Mouse (Mus musculus): ENCODE measurements around the gene Carmil1. TPM values are rescaled to one million over a fixed set of nuclear protein-coding genes. Genes with fewer than 3 reads are reported as not detected.
A peak's percentile ranks its signal among the peaks of the same experiment; 100 is the strongest.

The Carmil1 gene
- total RNA-seq, 1 experiment from 2014 or later: 84.5 TPM

- no peak for DNase-seq
These were observed 243.1 kb downstream of the Carmil1 start for GRCm38 (mm10) chr13:24037502-24037901.

DNA sequence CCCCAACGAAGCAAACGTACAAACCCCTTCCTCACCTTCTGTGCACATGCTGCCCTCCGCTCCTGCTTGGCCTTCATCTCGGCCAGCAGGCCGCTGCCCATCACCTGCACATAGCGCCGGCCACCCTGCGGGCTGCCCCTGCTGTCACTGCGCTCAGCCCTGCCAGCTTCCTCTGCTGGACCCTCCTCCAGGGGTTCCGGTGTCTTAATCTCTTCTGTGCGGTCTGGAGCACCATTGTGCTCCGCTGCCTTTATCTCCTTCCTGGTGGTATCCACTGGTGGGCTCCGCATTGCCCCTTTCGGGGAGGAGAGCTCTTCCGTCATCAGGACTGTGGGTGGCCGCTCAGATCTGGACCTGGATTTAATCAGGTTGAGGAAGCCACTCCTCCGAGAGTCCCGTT lies 244.4 kb downstream of the Carmil1 start:
- DNase-seq: no peak

DNA sequence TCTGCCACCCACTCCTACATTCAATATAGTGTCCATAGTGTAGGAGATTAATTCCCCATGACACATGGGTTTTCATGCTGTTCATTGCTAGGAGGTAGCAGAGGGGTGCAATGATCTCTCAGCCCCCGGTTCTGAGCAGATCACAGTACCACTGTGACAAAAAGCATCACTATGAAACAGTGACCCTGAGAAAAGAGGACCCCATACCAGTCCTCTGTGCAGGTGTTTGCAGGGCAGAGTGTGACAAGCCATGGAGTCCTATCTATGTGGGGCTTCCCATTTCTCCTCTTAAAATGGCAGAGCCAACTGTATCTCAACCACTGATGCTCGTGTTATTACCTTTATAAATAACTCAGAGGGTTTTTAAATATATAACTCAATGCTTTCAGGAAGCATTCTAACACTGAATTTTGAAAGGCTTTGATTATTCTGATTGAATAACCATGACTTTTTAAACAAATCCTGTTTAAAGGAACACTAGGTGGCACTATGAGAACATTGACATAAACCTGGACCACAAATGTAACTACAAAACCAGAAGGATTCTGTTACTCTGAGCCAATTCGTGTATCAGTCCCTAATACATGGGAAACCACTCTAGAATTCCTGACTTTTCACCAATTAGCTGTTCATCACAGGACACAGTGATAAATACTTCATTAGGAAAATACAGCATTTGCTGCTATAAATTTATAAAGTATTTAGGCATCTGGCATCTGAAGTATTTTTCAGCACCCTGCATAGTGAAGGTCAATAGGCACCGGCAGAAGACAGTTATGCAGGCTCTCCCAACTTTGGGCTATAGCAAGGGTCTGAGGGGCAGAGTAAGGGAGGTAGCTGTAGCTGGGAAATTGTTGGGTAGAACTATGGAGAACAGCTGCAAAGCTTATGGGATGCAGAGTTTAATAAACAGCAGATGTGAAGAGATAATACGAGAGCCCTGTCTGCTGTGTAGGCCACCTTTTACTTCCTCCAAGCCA lies 253.1 kb downstream of the Carmil1 start:
- no peak for DNase-seq

DNA sequence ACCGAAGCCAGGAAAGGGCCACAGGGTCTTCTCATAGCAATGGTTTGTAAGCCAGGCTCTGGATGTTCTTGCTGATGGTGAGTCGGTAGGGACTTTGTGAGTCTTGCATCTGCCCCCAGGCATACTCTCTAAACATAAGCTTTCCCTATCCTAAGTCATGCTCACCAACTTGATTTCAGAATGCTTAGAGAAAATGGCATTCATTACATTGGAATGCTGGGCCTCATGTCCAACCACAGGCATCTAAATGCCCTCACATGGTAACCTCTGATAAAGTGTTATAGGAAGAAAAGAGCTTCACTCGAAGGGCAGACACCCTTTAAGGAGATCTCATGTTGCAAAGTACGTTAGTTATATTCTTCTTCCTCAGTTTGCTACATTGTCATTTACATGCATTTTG lies 262.1 kb downstream of the Carmil1 start:
- no peak for DNase-seq

- DNase-seq: no peak
These were observed 275.1 kb downstream of the Carmil1 start for GRCm38 (mm10) chr13:24005528-24005927.

GRCm38 (mm10) chr13:24001797-24002196 lies 278.8 kb downstream of the Carmil1 start:
- DNase-seq: no peak

- no peak for DNase-seq
These were observed 279.5 kb downstream of the Carmil1 start for GRCm38 (mm10) chr13:24001081-24001480.

GRCm38 (mm10) chr13:23998826-23999225 lies 281.8 kb downstream of the Carmil1 start:
- no peak for DNase-seq

DNA sequence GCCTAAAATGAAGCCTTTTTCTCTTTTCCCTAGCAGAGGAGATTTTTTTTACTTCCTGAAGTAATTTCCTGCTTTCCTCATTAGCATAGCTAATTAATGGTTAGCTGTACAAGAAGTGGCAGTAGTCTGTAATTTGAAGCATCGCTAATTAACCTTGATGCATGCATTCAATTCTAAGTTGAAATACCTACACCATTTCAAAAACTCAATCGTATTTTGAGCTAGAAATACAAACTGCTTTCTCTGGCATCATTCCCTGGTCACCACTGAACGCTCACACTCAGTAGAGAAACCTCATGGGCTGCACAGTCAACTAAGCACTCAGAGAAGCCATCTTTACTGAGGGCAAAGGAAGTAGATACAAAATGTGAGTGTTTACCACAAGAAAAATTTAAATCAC lies 285.8 kb downstream of the Carmil1 start:
- DNase-seq: no peak

GRCm38 (mm10) chr13:23994024-23994423 lies 286.6 kb downstream of the Carmil1 start:
- DNase-seq: no peak

DNA sequence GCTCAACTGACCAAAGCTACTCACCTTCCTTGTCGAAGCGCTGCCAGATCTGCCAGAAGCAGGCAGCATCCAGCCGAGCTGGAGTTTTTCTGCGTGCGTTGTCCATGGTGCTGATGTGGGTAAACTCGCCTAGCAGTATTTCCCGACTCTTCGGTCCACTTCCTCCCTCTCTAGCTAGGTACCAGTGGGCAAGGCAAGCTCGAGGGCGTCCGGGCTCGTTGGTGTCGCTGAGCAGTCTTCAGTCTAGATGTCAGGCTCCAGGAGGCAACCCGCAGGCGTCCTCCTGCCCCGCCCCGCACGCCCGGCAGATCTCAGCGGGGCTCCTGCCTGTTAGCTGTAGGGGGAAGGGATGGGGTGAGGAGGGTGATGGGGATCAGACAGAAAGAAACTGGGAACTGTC lies 289.7 kb downstream of the Carmil1 start, which contains the start of gene Scgn:
TSS of gene Scgn (minus strand) at position 287 of the 400 bp plus-strand sequence.
- peak; percentile 66 for DNase-seq

DNA sequence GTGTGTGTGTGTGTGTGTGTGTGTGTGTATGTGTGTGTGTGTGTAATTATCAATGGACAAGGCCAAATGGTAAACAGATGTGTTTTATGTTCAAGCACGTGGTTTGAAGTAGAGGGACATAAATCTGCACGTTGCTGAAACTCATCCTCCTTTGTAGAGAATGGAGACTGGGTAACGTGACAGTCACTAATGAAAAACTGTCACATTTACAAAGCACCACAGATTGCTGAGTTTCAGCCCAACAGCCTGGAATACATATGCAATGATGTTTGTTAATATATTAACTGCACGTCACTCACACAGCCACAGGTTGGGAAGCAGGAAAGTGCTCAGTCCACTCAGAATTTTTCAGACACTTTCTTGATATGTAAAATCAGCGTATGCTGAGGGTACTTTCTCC lies 290.1 kb downstream of the Carmil1 start:
- DNase-seq: no peak

- DNase-seq: no peak
These were observed 295.5 kb downstream of the Carmil1 start for GRCm38 (mm10) chr13:23985130-23985529.

DNA sequence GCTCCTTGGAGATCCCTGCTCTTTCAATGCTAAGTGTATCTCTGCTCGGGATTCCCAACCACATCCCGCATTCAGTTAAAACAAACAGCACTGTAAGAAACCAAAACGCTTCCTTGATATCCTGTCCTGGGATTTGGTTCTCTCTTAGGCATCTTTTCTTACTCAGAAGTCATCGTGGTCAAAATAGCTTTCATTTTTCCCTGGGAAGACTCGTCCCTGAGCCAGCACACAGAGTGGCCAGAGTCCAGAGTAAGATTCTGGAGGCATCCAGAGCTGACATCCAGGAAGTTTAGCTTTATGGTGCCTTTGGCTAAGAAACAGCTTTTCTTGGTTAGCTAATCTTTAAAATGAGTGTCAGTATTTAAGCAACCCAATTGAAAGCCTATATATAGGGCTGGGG lies 308.3 kb downstream of the Carmil1 start:
- no peak for DNase-seq

DNA sequence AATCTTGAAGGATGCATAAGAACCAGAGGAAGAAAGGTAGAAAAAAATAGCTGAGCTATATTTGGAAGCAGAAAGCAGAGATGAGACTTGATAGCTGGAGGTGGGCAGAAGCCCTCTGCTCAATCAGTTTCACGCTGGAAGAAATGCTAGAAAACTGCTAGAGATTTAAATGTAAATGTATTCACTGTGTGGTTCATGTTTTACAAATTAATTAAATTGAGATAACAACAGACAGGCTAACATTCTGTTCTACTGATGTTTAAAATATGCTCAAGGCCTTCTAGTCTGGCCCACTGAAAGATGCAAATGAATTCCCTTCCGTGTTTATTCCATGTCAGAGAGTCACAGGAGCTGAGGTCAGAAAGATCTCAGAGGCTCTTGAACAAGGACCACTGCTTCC lies 308.7 kb downstream of the Carmil1 start:
- no peak for DNase-seq

DNA sequence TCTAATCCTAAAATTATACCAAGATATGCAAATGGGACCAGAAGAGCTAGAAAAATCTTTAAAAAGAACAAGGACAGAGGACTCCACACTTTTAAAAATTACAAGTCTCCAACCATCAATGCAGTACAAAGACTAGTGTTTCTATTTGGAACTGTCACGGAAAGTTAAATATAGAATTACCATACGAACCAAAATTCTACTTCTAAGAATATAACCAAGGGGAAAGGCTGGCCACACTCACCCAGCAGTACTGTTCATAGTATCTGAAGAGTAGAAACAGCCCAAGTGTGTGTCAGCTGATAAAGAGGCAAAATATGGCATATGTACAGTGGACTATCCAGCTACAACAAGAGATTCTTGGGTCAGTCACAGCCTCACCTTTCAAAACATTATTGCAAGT lies 315.7 kb downstream of the Carmil1 start:
- no peak for DNase-seq

Other genes with a start within 250 kb of the Carmil1 start
- 2.7 TPM in 2 replicates for gene Cmah, start 46.6 kb upstream of the Carmil1 start, total RNA-seq (2021)

Measured in adrenal gland, postnatal 25 days (tissue).